Mouse (Mus musculus) cerebellum, adult 18-20 months (tissue): Measurements from ENCODE around the gene Daxx.
A peak's percentile ranks its signal among the peaks of the same experiment; 100 is the strongest.

Experiments
- DNase-seq, 2 experiments: peaks; one replicate each; pipeline ENCODE4 v3.0.0; 2021

Daxx gene

DNA sequence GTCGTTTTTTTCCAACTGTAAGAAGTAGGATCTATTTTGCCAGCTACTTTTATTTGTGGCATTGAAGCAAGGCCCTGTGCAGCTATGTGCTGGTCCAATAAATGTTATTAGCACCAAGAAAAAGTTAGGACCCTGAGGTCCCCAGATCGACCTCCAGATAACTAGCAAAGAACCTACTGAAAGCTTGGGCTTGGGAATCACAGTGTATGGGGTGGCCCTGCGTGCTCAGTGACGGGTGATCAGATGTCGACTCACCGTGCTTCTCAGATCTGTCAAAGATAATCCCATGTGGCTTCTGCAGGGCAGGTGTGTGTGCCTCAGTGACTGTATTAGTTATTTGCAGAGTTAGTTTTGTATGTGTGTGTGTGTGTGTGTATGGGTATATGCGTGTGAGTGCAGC is 12.1 kb downstream of the Daxx start:
- no peak for DNase-seq

DNA sequence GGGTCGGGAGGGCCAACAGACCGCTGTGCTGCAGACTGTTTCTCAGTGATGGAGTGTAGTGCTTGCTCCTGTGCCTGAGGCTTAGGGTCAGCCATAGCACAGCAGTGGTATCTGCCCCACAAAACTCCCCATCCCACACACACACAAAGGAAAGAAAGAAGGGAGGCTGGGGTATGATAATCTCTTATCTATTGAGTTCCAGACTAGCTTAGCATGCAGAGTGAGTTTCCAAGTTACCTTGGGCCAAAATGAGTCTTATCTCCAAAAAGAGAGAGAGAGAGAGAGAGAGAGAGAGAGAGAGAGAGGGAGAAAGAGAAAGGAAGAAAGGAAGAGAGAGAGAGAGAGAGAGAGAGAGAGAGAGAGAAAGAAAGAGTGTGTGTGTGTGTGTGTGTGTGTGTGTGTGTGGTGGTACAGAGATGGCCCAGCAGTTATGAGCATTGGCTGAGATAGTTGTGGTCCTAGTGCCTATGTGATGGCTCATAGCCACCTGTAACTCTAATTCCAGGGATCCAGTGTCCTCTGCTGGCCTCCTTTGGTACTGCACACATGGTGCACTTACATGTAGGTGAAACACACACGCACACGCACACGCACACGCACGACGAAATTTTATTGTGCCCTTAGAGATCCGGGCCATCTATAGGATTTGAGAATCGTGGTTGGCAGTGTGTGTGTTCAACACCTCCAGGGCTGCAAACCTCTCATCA is 15.5 kb downstream of the Daxx start:
- no peak for DNase-seq

DNA sequence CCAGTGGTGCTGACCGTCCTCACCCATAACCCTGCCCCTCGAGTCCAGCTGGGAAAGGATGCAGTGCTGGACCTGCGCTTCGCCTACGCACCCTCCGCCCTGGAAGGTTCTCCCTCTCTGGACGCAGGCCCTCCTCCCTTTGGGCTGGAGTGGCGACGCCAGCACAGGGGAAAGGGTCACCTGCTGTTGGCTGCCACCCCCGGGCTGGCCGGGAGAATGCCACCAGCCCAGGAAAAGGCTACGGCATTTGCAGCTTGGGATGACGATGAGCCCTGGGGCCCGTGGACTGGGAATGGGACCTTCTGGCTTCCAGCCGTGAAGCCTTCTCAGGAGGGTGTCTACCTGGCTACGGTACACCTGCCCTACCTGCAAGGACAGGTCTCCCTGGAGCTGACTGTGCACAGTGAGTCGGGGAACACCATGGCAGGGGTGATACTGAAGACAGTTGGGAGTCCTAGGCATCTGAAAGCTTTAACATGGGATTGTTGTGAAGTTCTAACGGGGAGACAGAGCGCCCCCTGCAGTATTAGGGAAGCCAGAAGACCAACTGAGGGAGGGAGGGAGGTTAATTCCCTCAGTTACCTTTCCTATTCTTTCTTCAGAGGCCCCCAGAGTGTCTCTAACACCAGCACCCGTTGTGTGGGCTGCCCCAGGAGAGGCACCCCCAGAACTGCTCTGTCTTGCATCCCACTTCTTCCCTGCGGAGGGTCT is 16.3 kb downstream of the Daxx start:
- peak in 1 of 2 experiments; percentile 5 for DNase-seq

DNA sequence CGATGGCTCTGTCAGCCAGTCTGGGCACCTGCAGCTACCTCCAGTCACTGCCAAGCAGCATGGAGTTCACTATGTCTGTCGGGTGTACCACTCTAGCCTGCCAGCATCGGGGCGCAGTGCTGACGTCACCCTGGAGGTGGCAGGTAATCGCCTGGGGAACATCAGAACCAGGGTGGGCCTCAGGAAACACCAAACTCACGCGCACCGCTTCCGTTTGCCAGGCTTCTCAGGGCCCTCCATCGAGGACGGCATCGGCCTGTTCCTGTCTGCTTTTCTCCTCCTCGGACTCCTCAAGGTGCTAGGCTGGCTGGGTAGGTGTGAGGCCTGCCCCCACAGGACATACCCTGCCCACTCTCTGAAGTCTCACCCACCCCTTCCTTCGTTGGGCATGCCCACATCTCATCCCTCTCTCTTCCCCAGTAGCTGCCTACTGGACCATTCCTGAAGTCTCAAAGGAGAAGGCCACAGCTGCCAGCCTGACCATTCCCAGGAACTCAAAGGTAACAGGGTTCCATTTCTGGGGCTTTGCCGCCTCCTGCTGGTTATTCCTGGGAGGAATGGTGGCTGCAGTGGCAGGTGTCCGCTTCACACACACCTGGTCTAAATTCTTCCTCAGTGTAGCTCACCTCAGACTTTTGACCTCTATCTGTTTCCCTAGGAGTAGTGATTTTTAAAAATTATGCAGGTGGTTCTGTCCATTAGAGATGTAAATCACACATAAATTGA is 17.2 kb downstream of the Daxx start:
- no peak for DNase-seq

DNA sequence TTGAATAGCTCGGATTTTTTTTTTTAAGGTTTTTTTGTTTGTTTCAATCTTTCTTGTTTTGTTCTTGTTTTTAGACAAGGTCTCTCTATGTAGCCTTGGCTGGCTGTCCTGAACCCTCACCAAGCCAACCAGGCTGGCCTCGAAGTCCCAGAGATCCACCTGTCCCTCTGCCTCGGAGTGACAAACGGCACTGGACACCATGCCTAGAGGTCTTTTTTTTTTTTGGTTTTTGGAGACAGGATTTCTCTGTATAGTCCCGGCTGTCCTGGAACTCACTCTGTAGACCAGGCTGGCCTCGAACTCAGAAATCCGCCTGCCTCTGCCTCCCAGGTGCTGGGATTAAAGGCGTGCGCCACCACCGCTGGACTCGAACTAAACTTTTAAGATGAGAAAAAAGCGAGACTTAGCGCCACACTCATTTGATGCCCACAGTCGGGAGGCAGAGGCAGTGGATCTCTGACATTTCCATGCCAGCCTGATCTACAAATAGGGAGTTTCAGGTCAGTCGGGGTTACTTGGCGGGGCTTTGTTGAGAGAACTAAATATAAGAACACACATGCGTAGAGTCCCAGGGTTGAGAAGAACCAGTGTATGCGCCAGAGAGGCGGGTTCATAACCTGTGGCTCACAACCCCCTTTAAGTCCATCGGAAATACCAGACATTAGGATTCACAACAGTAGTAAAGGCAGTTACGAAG is 19.2 kb downstream of the Daxx start:
- no peak for DNase-seq

DNA sequence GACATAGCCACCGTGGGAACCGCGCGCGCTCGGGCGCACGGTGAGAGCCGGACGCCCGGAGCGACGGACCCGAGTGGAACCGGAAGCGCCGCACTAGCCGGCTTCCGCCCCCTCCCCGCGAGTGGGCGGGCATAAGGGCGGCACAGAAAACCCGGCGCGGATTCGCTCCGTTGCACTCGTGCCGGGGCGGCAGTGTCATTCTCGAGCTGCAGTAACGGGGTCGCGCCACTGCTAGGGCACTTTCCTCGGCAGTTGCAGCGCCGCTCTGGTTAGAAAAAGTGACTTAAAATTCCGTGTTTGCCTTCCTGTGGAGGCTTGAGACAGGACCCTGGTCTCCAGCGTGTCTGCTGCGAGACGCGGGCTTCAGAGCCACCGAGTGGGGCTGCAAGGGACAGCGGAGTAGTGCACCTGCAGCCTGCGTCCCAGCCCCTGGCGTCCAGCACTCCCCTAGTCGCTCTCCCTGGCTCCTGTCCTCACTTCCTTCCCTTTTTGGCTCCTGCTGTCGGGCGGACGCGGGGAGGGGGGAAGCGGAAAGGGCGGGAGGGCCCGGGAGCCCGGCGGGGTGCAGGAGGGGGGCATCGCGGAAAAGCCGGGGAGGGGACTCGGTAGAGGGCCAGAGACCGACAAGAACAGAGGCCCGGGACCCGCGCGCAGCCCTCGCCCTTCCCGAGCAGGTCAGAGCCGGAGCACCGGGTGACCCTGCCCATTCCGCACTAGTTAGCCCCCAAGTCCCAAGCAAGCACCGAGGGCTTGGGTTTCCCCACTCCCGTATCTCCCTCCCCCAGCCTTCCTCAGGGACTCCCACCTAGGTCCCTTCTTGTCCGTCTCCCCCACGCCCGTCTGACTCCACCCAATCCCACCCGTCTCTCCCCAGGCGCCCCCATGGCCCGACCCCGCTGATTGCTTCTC is 20.4 kb downstream of the Daxx start, which contains the start of gene Rgl2:
TSS of gene Rgl2 (plus strand) at position 173 of the 909 bp plus-strand sequence.
- peak; percentile 87 to 98 for DNase-seq

DNA sequence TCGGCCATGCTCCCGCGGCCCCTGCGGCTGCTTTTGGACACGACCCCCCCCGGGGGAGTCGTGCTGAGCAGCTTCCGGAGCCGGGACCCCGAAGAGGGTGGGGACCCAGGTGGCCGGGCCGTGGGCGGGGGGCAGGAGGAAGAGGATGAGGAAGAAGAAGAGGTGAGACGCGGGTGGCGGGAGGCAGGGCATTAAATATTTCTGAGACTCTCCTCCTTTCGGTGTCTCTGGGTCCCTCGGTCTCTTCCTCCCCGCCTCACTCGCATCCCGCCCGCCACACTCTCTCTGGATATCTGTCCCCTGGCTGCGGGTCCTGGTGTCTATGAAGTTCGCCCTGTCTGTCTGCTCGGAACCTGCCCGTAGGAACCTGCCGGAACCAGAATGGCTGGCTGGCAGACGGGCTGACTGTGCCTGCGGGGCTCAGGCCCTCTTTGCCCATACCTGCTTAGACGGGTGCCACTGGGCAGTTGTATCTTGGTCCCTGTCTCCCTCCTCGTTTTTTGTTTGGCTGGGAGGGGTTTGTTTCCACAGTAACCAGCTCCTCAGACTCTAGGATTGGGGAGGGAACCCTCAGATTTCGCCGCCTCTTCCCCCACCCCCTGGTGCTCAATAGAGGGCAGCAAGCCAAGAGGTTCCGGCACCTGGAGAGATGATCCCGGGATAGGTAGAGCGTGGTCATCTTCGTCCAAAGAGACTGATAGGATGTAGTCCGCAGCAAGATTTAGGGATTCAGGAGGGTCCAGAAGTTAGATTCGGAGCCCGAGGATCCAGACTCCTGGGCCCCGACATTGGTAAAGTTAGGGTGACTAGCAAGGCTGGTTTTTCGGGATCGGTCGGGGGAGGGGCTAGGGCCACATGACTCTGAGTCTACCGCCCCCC is 21.3 kb downstream of the Daxx start:
- peak; percentile 65 to 67 for DNase-seq

DNA sequence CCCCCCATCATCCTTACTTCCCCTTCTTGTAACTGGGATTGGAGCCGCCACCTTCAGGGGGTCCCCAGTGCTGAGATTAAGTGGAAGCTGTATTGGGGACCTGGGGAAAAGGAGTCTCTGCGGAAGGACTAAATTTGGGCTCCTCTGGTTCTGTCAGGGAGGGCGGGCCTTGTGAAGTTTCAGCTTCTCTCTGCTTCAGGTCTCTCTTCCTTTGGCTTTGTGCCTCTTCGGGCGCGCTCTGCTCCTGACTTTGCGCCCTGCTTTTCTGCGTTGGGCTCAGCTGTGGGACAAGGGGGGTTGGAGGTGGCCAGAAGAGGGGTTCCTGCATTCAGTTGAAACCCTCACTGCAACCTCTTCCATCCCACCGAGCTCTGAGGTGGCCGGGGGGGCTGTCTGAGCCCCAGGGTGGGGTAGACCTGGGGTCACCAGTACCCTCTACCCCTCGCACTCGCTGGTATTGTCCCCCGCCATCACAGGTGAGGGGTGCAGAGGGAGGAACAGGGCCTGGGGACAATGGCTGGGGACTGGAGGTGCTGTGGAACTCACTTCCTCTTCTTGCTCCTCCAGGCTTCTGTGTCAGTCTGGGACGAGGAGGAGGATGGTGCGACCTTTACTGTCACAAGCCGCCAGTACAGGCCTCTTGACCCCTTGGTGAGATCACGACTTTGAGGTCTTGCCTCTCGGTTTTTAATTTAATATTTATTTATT is 22.1 kb downstream of the Daxx start:
- DNase-seq = no peak

DNA sequence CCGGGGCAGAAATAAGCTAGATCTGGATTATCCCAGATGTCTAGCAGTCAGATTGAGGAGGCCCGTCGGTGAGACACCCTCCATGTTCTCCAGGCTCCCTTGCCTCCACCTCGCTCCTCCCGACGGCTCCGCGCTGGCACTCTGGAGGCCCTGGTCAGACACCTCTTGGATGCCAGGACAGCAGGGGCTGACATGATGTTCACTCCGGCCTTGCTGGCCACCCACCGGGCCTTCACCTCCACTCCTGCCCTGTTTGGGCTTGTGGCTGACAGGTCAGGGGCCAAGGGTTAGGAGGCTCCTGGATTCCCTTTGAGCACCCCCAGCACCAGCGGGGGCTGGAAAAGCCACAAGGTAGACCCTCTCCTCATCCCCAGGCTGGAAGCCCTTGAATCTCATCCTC is 22.7 kb downstream of the Daxx start:
- no peak for DNase-seq

DNA sequence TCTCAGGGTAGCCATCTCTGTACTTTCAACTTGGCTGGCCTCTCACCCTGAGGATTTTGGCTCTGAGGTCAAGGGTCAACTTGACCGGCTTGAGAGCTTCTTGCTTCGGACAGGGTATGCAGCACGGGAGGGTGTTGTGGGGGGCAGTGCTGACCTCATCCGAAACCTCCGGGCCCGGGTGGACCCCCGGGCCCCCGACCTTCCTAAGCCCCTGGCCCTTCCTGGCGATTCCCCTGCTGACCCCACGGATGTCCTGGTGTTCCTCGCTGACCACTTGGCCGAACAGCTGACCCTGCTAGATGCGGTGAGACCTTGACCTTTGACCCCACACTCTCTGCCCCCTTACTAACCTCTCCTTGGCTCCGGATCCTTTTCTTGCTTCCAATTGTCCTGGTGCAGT is 23.2 kb downstream of the Daxx start:
- DNase-seq = no peak

DNA sequence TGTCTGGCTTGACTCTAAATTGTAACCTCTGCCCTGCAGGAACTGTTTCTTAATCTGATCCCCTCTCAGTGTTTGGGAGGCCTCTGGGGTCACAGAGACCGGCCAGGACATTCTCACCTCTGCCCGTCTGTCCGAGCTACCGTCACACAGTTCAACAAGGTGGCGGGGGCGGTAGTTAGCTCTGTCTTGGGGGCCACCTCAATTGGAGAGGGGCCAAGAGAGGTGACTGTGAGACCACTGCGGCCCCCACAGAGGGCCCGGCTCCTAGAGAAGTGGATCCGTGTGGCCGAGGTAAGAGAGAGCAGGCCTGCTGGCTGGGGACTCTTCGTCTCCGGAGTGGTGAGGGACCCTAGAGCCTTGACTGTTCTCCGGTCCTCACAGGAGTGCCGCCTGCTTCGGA is 23.8 kb downstream of the Daxx start:
- no peak for DNase-seq

DNA sequence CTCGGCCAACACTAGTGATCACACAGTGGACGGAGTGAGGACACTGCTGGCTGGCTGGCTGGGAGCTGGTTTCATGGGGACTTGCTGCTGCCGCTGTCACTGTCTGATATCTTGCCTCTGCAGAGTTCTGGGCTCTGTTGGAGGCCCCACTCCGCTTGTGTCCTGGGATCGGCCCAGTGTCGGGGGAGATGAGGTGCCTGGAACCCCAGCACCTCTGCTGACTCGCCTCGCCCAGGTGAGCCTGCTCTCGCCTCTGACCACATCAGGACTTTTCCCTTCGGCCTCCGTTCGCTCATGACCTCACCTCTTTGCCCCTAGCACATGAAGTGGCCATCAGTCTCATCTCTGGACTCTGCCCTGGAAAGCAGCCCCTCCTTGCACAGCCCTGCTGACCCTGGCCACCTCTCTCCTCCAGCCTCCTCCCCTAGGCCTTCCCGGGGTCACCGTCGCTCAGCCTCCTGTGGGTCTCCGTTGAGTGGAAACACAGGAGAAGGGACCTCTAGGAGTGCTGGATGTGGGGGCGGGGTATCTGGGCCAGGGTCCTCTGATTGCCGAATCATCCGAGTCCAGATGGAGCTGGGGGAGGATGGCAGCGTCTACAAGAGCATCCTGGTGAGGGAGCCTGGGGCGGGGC is 26.3 kb downstream of the Daxx start:
- DNase-seq = no peak

DNA sequence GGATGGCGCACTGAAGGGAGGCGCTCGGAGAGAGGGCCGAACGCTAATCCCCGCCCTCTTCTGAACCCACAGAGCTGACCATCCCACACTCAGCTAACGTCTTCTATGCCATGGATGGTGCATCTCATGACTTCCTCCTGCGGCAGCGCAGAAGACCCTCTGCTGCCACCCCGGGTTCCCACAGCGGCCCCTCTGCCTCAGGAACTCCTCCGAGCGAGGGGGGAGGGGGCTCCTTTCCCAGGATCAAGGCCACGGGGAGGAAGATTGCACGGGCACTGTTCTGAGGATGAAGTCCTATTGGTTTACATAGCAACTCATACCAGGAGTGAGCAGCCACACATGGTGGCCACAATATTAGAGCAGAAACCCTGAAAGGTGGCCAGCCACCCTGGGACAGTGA is 27.8 kb downstream of the Daxx start:
- DNase-seq = no peak

DNA sequence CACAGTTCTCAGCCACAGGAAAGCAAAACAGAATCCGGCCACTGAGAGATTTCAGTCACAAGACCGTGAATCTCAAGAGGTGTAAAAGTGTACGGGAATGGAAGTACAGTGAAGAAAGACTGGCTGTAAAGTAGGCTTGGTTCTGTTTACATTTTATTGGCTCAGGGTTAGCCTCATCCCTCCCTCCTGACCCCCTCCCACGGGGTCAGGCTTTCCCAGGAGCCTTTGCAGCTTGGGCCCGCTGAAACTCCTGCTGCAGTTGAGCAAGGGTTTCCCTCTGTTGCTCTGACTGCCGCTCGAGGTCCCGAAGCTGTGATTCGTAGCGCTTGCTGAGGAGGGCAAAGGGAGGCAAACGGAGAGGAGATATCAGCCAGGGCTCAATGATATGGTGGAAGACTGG is 29.6 kb downstream of the Daxx start:
- no peak for DNase-seq

DNA sequence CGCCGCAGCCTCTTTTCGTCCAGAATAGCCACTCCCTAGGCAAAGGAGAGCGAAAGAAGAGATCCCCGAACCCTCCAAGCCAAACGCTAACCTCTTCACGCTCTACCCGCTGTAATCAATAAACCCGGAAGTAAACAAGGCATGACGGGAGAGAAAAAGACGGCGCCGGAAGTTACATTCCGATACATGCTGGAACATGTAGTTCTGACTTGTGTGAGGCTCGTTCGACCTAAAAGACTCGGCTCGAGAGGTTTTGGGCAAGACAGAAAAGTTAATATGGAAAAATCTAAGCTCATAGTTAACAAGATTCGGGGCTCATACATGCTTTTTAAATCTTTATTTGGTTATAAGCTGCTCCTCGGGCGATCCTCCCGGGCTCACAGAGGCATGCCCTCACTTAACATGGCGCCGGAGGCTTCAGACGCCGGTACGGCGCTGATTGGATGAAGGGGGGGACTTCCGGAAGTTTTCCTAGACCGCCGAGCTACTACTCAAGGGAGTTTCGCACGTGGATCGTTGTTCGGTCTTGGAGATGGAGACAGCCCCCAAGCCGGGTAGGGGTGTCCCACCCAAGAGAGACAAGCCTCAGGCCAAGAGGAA is 31.1 kb downstream of the Daxx start, which contains the start of the genes Pfdn6 and Wdr46:
TSS of gene Pfdn6 (minus strand) at position 138 of the 600 bp plus-strand sequence.
TSS of gene Wdr46 (plus strand) at position 455 of the 600 bp plus-strand sequence.
- DNase-seq = peak; percentile 88

DNA sequence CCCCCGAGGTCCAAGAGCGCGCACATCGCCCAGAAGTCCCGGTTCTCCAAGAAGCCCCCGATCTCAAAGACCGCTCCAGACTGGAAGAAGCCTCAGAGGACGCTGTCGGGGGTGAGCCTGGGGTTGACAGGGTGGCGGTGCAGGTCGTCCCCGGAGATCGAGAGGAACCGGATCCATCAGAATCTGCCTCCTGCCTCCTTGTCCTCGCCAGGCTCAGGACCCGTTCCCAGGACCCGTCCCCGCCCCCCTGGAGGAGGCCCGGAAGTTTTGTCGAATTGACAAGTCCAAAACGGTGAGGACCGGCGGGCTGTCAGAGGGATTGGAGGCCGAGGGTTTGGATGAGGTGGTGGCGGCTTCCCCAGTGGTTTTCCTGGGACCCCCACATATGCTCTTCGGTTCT is 31.8 kb downstream of the Daxx start:
- DNase-seq = no peak

DNA sequence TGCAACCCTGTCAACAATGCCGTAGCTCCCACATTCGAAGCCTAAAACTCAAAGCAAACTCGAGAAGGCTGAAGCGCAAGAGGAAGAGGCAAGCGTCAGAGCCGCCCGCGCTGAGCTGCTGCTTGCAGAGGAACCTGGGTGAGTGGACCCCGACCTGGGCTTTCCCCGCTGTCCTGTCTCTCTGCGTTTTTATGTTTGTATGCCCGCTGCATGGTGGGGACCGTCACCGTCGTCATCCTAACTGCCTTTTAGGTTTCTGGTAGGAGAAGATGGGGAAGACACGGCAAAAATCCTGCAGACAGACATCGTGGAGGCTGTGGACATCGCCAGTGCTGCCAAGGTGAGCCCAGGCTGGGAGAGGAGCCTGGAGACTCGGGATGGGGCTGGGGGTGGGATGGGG is 32.2 kb downstream of the Daxx start:
- DNase-seq = no peak

DNA sequence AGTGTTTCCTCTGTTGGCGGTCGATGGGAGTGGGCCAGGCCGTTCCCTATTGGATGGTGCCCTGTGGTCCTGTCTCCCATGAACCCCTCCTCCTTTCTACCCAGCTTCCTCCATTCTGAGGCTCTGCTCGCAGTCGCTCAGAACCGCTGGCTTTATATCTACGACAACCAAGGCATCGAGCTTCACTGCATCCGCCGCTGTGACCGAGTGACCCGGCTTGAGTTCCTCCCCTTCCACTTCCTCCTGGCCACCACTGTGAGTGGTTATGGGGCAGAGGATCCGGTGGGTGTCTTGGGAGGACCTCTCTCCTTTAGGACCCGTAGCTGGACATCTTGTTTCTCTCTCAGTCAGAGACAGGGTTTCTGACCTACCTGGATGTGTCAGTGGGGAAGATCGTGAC is 34.2 kb downstream of the Daxx start:
- no peak for DNase-seq

DNA sequence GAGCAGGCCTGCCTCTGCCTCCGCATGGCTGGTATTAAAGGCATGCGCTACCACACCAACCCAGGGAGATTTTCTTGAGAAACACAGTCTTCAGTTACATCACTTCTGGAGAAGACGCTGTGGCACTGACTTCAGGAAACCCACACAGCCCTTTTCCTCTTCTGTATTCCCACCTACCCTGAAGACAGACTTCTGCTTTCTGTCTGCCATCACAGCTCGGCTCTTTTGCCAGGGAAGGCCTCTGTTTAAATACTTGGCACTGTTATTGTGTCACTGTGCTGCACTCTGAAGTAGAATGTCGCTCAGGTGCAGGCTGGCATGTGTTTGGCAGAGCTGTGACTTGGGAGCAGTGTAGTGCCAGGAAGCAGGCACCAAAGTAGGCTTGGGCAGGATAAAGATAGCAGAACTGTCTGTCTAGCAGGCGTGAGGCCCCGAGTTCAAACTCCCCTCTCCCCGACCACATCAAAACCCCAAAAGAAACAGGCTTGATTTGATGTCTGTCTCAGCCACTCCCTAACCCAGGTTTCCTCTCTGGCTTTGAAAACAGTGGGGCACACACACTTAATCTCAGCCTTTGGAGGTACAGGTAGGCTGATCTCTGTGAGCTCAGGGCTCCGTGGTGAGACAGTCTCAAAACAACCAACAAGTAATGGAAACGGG is 38.3 kb downstream of the Daxx start:
- DNase-seq = no peak
